Mouse (Mus musculus) mature B cell (primary cell): ENCODE results near the gene Cdh1.

Source experiments
- in situ Hi-C: fragments of 300-500 bp; cut with MboI; formaldehyde crosslinking; loops from 2 replicates; pipeline ENCODE4 v1.14.3; 2019

The Cdh1 gene

DNA sequence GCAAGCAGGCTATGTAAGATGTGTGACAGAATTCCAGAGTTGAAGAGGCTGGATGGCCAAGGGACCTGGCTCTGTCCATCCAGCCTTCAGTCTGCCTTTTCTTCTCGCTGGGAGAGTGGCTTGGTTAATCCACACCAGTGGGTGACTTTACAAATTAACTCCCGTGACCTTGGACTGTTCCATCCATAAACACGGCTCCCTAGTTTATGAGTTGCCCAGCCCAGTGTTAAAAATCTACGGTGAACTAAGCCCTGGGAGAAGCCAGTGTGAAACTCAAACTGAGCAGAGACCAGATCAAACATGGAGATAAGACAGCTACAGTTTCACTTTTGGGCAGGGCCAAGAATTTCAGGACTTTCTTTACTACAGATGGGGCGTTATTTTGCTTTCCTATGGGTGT is 19.9 kb downstream of the Cdh1 start:
- in situ Hi-C loops = no loop called here

DNA sequence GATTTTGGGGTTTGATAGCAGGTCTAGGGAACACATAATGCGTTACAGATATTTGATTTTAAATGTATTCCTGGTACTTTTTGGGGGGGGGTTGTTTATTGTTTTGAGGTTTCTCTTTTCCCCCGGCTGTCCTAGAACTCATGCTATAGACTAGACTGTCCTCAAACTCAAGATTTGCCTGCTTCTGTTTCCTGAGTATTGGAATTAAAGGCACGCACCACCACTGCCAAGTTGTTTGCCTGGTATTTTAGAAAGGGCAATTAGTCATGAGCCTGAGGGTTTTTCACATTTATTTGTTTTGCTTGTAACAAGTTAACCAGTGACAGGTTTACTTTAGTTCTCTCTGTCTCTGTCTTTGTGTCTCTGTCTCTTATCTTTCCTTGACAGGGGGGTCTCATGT is 20.3 kb downstream of the Cdh1 start:
- in situ Hi-C loops = no loop called here

DNA sequence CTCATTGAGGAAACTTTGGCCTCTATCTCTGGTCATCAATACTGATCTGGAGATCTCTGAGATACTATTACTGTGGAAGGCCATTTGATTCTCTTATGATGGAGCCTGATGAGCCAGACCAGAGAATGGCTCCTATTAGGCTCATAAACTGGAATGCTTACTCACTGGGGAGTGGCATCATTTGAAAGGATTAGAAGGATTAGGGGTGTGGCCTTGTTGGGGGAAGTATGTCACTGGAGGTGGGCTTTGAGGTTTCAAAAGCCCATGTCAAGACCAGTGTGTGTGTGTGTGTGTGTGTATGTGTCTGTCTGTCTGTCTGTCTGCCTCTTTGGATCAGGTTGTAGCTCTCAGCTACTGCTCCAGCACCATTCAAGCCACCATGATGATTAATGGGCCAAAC is 20.8 kb downstream of the Cdh1 start:
- in situ Hi-C loops = no loop called here

DNA sequence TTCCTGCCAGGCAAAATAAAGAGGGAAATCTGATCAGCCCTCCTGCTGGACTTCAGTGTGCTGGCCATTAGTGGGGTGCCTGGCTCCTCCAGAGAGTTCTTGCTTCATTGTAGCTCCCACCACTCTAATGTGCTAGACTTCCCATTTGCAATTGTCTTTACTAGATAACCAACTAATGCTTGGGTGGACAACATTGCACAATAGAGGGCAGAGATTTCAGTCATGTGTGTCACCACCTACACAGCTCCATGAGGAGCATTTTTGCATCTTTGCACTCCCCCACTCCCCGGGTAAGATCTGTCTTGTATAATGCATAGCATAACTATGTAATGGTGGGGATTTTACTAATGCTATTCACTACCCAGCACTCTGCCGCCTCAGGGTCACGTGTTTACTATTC is 21.6 kb downstream of the Cdh1 start:
- in situ Hi-C loops = no loop called here

DNA sequence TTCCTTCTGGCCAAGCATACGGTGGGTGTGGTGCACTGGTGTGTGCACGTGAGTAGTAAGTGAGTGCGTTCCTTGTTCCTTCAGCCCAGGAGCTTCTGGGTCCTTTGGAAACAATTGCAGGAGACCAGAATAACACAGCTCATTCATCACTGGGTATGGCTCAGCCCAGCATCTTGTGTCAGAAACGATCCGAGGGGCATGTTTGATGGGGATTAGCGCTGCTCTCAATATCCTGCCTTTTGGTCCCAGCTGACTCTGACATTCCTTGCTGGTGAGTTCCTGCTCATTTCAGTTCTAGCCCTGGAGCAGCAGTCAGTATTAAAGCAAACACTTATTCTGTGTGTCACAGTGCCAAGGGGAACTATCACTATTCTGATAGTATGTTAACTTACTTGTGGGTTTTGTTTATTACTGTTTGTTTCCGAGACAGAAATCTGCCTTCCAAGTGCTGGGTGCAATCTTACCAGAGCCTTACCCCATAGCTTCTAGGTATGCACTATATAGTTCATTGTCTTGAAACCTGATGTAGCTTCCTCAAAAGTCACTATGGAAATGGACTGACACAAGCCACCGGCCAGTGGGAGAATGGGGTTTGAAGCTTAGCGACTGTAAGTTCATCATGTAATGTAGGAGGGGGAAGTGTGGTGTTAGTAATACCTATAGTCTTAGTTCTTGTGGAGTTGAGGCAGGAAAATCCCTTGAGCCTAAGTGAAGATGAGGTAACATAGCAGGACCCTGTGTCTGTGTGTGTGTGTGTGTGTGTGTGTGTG is 23.1 kb downstream of the Cdh1 start:
- in situ Hi-C loops = no loop called here

DNA sequence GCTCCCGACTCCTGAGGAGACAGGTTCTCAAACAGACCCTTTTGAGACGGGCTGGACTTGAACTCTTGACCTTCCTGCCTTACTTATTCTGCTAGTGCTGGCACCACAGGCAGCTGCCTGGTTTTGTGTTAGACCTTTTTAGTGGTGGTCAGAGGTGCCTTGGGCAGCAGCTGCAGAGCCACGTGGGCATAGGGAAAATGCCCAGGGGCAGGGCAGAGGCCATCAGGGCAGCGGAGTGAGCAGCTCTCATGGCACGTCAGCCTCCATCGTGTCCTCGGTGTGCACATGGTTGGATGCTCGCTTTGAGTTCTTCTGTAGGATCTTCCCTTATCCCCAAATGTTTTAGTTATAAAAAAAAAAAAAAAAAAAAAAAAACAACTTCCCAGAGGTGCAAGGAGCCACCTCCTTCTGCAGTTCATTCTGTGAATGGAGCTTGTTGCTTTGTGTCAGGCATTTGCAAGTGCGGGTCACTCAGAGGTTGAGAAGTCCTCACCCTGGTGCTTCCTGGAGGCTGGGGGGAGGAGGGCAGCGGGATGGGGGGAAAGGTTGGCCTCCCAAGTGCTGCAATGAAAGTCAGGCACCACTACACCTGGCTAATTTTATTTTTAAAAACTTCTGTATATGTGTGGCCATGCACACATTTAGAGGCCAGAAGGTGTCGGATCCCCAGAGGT is 25.3 kb downstream of the Cdh1 start:
- in situ Hi-C loops = no loop called here

DNA sequence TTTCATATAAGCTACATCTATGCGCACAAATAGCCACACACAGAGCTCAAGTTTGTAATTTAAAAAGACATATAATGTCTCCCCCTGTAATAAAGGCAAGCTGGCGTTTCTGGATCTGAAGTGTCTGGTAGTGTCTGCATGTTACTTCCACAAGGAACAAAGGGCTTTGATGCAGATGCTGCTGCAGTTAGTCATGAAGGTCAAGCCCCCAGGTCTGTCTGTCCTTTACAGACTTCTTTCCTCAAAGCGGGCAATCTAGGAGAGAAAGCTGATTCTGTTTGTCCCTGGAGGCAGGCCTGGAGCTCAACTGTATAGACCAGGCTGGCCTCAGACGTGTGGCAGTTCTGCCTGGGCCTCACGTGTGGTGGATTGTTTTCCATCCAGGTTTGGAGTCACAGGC is 26.3 kb downstream of the Cdh1 start:
- in situ Hi-C loops = no loop called here

DNA sequence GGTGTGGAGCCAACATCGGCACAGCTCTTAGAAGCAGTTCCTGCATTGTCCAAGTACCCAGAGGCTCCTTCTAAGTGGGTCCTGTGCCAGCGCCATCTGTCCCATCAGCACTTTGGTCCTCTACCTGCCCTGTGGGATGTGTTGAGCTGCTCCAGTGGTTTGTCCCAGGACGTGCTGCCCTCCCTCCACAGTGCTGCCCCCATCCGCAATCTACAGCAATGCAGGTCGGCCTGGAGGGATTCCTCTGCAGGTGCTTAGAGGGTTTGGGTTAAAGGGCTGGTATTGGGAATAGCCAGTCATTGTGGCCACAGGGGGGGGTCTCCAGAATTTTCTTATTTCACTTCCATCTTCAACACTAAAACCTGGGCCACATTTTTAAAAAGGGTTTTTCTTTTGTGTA is 28.8 kb downstream of the Cdh1 start:
- in situ Hi-C loops = no loop called here

DNA sequence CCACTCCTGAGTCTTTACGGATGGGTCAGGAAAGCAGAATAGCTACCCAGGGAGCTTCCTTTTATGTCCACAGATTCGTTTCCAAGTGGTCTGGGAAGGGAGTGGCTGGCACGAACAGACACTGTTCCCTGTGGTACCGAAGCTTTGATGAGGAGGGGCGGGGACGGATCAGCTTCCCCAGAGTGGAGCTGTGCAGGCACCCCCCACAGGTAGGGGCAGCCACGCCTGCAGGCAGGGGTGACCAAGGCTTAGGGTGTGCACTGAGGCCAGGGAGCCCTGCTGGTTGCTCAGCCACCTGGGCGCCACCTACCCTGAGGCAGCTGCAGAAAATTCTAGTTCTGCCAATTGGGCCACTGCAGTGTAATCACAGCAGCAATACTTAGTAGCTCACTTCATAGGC is 29.5 kb downstream of the Cdh1 start:
- in situ Hi-C loops = no loop called here

DNA sequence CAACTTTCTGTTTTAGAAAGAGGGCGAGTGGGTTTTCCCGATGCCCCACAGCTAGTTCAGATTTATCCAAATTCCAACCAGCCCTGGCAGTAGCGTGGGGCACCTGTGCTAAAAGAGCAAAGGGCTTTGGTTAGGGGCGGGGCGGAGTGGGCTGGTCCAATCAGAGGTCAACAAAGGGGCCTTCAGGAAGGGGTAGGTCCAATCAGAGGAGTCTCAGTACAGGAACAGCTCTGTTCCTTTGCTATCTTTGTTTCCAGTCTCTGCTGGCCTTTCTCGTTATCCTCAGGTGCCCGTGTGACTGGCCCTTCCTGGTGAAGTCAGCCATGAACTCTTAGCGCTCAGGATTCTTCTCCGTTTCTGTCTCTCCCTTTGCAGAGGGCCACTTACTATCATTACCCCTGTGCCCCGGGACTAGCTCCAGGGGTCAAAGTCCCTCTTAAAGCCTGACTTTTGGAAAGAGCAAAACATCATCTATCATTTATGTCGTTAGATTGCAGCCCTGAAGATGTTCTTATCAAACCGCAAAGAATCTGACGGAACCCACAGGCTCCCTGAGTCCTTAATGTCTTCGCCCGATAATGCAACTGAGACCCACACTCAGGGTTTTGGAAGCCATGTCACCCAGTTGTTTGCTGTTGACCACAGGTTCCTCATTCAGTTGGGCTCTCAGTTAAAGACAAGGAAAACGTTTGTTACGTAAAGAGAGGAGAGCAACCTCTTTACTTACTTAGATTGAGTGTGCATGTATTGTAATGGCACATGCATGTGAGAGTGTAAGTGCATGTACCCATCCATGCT is 30.4 kb downstream of the Cdh1 start:
- in situ Hi-C loops = no loop called here

DNA sequence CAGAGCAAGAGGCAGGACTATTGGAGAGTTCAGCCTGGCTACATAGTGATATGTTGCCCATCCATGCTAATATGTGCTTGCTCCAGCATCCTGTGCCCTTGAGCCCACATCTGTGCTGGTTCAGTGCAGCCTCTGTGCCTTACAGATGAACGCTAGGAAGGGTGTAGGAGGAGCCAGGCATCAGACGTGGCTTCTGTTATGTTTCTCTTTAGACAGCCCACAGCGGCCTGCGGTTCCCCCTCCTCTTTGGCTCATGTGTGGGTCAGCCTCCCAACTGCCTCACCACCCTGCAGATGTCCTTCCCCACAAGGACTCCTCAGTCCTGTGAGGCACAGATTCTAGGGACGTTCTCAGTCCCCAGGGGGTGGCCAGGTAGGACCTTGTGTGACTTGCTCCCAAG is 32.1 kb downstream of the Cdh1 start:
- in situ Hi-C loops = no loop called here

DNA sequence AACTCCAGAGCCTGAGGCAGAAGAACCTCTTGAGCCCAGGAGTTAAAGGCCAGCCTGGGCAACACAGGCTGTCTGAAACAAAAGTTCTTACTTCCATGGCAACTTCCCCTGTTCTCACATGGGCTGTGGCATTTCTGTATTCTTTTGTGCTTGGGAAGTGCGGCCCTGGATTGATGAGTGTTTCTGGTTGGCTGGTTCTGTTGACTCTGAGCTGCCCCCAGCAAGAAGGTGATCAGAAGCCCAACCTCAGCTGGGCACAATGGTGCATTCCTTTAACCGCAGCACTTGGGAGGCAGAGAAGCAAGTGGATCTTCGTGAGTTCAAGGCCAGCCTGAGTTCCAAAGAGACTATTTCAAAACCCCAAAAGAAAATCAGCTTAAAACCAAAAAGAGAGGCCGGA is 34.3 kb downstream of the Cdh1 start:
- in situ Hi-C loops = no loop called here

DNA sequence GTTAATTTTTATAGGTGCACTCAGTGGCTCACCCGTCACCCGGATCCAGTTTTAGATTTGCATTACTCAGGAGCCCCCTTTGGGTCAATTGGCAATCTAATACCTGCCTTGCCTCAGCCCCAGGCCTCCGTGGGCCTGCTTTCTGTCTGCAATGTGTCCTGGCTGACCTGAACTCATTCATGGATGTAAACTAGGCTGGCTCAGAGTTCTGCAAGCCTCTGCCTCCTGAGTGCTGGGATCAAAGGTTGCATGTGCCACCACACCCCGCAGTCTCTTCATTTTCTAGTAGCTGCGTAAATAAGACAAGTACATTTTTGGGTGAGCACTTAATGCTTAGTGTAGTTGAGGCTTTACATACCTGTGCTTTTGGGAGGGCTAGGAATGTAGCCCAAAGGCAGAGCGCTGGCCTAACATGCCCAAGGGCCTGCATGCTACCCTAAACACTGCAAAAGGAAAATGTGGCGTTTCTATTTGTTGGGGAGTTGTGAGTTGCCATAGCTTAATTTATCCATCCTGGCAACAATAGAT is 35.7 kb downstream of the Cdh1 start:
- in situ Hi-C loops = no loop called here

DNA sequence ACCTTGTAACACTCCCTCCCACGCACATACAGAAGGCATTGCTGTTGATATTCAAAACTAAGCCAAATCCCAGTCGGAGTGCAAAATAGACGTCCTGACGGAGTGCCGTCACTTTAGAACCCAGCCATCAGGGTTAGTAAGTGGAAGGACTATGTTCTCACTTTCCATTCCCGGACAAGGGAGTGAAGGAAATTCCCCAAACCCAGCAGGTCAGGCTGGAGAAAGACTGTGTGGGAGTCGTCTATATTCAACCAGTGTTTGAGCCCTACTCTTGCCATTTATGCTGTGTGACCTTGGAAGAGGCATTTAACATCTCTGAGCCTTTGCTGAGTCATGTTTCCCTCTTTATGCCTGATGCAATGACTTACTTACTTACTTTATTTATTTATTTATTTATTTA is 37.1 kb downstream of the Cdh1 start:
- in situ Hi-C loops = no loop called here

DNA sequence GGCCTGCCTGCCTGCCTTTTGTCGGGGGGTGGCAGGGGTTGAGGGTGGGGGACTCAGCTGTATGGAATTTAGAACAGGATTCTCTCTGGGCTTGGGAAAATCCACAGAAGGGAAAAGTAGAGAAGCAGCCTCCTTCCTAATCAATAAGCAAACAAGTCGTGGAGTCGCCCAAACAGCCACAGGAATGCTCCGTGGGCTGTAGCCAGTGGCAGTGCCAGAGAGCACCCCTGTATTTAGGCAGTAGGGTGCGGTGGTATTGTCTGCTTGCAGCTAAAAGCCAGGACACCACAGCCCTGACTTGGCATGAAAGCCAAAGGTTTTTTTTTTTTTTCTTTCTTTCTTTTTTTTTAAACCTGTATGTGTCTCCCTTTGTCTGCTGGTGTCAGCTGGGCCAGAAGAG is 37.8 kb downstream of the Cdh1 start:
- in situ Hi-C loops = no loop called here

DNA sequence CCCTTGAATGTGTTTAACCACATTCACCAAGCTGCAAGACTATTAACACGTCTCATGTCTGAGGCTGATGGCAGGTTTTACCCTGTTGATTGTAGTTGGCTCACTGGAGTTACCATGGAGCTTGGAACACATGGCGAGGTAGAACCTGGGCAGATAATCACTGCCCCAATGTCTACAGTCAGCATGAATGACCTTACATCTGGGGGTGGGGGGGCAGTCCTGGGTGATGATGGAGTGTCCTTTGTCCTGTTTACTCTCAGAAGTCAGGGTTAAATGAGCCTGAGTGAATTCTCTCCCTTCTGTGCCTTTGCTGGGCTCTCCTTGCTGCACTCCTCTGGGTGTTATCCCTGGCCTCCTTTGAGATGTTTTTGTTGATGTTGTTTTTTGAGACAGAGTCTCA is 39.0 kb downstream of the Cdh1 start:
- in situ Hi-C loops = no loop called here

DNA sequence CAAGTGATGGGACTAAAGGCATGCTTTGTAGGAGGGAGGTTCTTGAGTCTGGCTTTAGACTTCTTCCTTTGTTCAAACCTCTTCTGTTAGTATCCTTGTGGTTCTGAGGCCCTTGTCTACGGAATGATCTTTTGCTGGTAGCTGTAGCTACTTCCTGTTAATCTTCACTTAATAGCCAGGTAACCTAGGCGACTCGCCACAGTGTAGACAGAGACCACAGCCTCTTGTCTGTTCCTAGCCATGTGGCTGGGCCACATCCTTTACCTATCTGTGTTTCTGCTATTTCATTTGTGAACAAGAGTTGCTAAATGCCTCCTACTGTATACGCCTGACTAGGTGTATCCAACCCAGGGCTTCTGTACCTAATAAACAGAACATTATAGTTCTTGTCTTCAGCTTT is 39.9 kb downstream of the Cdh1 start:
- in situ Hi-C loops = no loop called here

DNA sequence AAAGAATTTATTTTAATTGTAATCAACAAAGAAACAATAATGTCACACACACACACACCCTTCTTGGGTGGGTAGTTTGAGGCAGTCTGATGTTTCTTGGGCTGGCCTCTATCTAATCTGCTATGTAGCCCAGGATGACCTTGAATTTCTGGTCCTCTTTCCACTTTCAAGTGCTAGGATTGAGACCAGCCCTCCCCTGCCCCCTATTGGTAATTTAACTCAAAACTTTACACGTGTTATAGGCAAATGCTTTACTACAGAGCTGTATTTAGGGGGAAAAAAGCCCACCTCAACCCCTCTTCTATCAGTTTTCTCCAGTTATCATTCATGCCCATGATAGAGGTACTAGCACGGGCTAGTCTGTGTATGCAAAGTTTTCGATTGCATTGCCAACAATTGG is 41.8 kb downstream of the Cdh1 start:
- in situ Hi-C loops = no loop called here

DNA sequence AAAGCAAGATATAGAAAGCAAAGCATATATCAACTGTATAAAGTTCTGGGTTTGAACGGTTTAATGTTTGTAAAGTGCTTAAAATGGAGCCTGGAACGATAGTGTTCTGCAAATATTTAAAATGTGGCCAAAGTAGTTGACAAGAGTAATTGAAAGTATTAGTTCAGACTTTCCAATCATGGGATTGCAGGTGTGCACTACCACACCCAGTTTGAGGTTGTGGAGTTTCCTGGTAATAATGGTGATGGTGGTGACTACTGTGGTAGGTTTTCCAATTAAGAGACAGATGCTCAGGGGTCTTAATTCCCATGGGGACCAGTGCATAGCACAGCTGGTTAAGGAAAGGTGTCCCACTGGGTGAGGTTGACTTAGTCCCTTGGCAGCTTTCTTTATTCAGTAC is 43.0 kb downstream of the Cdh1 start:
- in situ Hi-C loops = no loop called here

DNA sequence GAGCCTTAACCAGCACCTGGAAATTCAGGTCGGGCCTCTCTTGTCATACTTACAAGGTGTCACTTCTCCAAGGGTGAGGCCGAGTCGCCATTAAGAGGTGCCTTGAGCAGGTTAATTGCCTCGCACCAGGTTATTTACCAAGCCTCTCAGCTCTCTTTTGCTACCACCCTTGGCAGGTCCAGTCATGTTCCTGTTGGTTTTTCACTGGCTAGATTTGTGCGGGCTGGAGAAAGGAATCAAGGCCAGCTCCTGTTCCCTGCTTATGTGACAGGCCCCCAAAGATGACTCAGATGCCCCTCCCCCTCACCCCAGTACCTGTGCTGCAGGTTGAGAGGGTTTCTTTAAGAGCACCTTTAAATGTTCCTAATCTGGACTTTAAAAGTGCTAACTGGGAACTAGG is 43.6 kb downstream of the Cdh1 start:
- in situ Hi-C loops = no loop called here

DNA sequence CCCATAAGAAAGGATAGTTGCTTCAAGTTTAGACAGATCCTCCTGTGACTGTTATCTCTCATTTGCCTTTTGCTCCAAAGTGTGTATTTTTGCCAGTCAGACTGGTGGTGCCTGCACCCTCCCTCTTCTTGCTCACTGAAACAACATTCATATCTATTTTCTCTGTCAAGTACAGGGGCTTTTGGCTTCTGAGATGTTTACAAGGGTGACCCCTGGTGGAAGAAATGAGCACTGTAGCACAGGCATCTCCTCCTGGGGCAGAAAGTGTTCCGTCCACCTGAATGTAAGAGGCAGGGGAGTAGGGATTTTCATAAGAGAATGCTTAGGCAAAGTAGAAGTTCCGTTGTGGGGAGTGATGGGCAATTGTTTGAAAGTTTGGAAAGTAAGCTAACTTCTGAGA is 44.2 kb downstream of the Cdh1 start:
- in situ Hi-C loops = no loop called here

DNA sequence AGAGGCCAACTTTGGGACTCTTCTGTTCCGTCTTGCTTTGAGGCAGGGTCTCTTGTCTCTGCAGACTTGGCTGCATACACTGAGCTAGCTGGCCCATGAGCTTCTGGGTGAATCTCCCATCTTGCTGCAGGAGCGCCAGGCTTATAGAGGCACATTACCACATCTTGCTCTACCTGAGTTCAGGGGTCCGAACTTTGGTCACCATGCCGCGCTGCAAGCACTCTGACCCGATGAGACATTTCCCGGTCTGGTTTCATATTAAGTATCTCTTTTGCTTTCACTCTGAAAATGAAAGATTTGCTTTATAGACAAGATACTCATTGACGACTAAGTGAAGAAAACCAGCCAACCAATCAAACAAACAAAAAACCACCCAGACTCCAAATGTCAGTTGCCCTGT is 45.3 kb downstream of the Cdh1 start:
- in situ Hi-C loops = no loop called here

DNA sequence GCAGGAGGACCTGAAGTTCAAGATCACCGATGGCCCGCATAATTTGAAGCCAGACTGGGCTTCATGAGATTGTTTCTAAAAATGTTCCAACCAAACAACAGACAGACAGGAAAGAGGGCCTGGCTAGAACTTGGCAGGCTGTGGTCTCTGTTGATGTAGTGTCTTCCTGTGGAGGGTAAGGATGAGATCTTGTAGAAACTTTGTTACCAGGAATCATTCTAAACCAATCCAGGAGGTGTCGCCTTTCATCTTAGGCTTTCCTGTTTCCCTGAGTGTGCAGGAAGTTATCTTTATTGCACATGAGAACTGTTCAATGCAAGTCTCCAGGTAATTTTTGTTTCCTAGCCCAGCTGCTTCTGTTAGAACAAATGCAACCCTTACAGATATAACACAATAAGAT is 48.8 kb downstream of the Cdh1 start:
- in situ Hi-C loops = loop anchor here (25.0 kb wide), 1 partner anchor 515 kb away; the partner anchor contains the start of gene Esrp2
